In genomic region chr6:82589387-82589786, GRCm38 (mm10) we compare ENCODE assay signal across 15 mouse cellular contexts.
DNase-seq lines count a peak whose midpoint lies in the region; ATAC-seq and TF ChIP-seq lines count a peak whose summit lies in the region.
"Had no signal": no experiment of that assay in that cellular context is flagged by ENCODE, and none has a peak within 500 bp of the region (broad histone marks: within the 10 kb centered on the region; RNA-seq: fewer than 3 reads in every experiment).

No protein-coding gene starts in this region.

- H3K27me3 ChIP-seq in hindbrain, postnatal 0 days (ENCODE audit: insufficient read depth, low read length) = no peaks in the 10 kb centered on the region
- no peaks in the 10 kb centered on the region for H3K27me3 ChIP-seq in hindbrain, embryonic 11.5 days (ENCODE audit: control insufficient read depth, insufficient read depth, low read length)
- peaks cover 9% of the 10 kb centered on the region for H3K27me3 ChIP-seq in heart, embryonic 16.5 days (ENCODE audit: control insufficient read depth, insufficient read depth, low read length)
- H3K27me3 ChIP-seq: liver, embryonic 15.5 days; neural tube, embryonic 13.5 days had no signal

- DNase-seq in cerebellum, postnatal 14 days = peak; percentile 83 to 86
- no peak for DNase-seq in cerebellum, adult 9-10 months
- DNase-seq in hindbrain, postnatal 0 days (ENCODE audit: low spot score) = peak; percentile 73
- no peak for DNase-seq in hindbrain, embryonic 11.5 days (ENCODE audit: low spot score)
- DNase-seq in MN1 (ENCODE audit: low spot score) = peak; percentile 59
- no peak for DNase-seq in right cerebral cortex, postnatal 36 days (ENCODE audit: low spot score in 2 of 2)
- no peak for DNase-seq in right cerebral cortex, postnatal 10 days (ENCODE audit: low spot score in 2 of 2)
- DNase-seq: B cell, adult 2 months; cerebellum, adult 9-11 months; kidney, postnatal 25 days; layer of hippocampus, postnatal 36 days; lung, postnatal 14 days had no signal

- no peak overlapping the region for H3K4me3 ChIP-seq in hindbrain, postnatal 0 days (ENCODE audit: low read length)
- no peak overlapping the region for H3K4me3 ChIP-seq in hindbrain, embryonic 11.5 days (ENCODE audit: low read depth, low read length)
- H3K4me3 ChIP-seq in heart, embryonic 16.5 days (ENCODE audit: low read length) = no peak overlapping the region
- H3K4me3 ChIP-seq: liver, embryonic 15.5 days; neural tube, embryonic 13.5 days had no signal

- no peaks in the 10 kb centered on the region for H3K9me3 ChIP-seq in hindbrain, postnatal 0 days (ENCODE audit: low read length)
- no peaks in the 10 kb centered on the region for H3K9me3 ChIP-seq in hindbrain, embryonic 11.5 days (ENCODE audit: control insufficient read depth, low read length)
- H3K9me3 ChIP-seq in heart, embryonic 16.5 days (replicated peaks; ENCODE audit: control insufficient read depth, low read length) = no peaks in the 10 kb centered on the region
- H3K9me3 ChIP-seq: liver, embryonic 15.5 days; neural tube, embryonic 13.5 days had no signal

- TF ChIP-seq CTCF in hindbrain, postnatal 0 days (IDR thresholded peaks at IDR 0.05; ENCODE audit: low read depth) = no peak

- ATAC-seq in hindbrain, postnatal 0 days = peak; percentile 86
- ATAC-seq in hindbrain, embryonic 11.5 days (ENCODE audit: low FRiP score) = no peak
- ATAC-seq in heart, embryonic 16.5 days (replicated peaks; ENCODE audit: extremely low read depth, insufficient read depth, low FRiP score) = peak; percentile 75

- no peak overlapping the region for H3K9ac ChIP-seq in hindbrain, postnatal 0 days (replicated peaks; ENCODE audit: low read length)
- no peak overlapping the region for H3K9ac ChIP-seq in hindbrain, embryonic 11.5 days (ENCODE audit: low read depth, low read length)
- H3K9ac ChIP-seq in heart, embryonic 16.5 days (ENCODE audit: low read length) = no peak overlapping the region
- H3K9ac ChIP-seq: liver, embryonic 15.5 days; neural tube, embryonic 13.5 days had no signal

- H3K27ac ChIP-seq in hindbrain, postnatal 0 days = no peak overlapping the region
- no peak overlapping the region for H3K27ac ChIP-seq in hindbrain, embryonic 11.5 days (ENCODE audit: low read depth, low read length)
- H3K27ac ChIP-seq in heart, embryonic 16.5 days (ENCODE audit: low read length) = no peak overlapping the region
- H3K27ac ChIP-seq: liver, embryonic 15.5 days; neural tube, embryonic 13.5 days had no signal

- no peaks in the 10 kb centered on the region for H3K4me1 ChIP-seq in hindbrain, postnatal 0 days (ENCODE audit: insufficient read depth, low read length)
- H3K4me1 ChIP-seq in hindbrain, embryonic 11.5 days (replicated peaks; ENCODE audit: control insufficient read depth, insufficient read depth, low read length) = no peaks in the 10 kb centered on the region
- no peaks in the 10 kb centered on the region for H3K4me1 ChIP-seq in heart, embryonic 16.5 days (ENCODE audit: control insufficient read depth, insufficient read depth, low read length)
- H3K4me1 ChIP-seq: liver, embryonic 15.5 days; neural tube, embryonic 13.5 days had no signal

- 57% methylated on average over 7 of the region's 7 CpGs for WGBS in hindbrain, postnatal 0 days
- 91% methylated on average over 7 of the region's 7 CpGs for WGBS in hindbrain, embryonic 11.5 days
- 63% methylated on average over 7 of the region's 7 CpGs for WGBS in heart, embryonic 16.5 days

- no peaks in the 10 kb centered on the region for H3K36me3 ChIP-seq in hindbrain, postnatal 0 days (ENCODE audit: insufficient read depth, low read length)
- no peaks in the 10 kb centered on the region for H3K36me3 ChIP-seq in hindbrain, embryonic 11.5 days (ENCODE audit: control insufficient read depth, insufficient read depth, low read length)
- H3K36me3 ChIP-seq in heart, embryonic 16.5 days (ENCODE audit: control insufficient read depth, insufficient read depth) = no peaks in the 10 kb centered on the region
- H3K36me3 ChIP-seq: liver, embryonic 15.5 days; neural tube, embryonic 13.5 days had no signal

- H3K4me2 ChIP-seq in hindbrain, postnatal 0 days (ENCODE audit: low read depth, low read length) = no peak overlapping the region
- no peak overlapping the region for H3K4me2 ChIP-seq in hindbrain, embryonic 11.5 days (replicated peaks; ENCODE audit: low read depth, low read length)
- H3K4me2 ChIP-seq in heart, embryonic 16.5 days (ENCODE audit: low read depth, low read length) = no peak overlapping the region
- H3K4me2 ChIP-seq: liver, embryonic 15.5 days; neural tube, embryonic 13.5 days had no signal

Comparison
In these comparisons a context has a peak if more than half of its experiments do, and no peak if none do; other contexts are left out.
1. DNase-seq: peak in cerebellum, postnatal 14 days (2 of 2), hindbrain, postnatal 0 days (single experiment) and MN1 (single experiment); none in cerebellum, adult 9-10 months (single experiment), hindbrain, embryonic 11.5 days (single experiment), right cerebral cortex, postnatal 36 days (0 of 2) and right cerebral cortex, postnatal 10 days (0 of 2).